Mouse (Mus musculus) liver, embryonic 14.5 days (tissue): Measurements from ENCODE around the gene Nmd3. TPM values are rescaled to one million over a fixed set of nuclear protein-coding genes. Genes with fewer than 3 reads are reported as not detected.
A peak's percentile ranks its signal among the peaks of the same experiment; 100 is the strongest.

Source experiments
- ATAC-seq: fragments of 200-750 bp; cut with Nextera tagmentation; 2 replicates; pipeline ENCODE4 v1.8.0; 2017; ENCODE audit warnings: moderate number of reproducible peaks, mild to moderate bottlenecking, moderate library complexity; ENCODE audit not compliant: insufficient read depth
- DNase-seq, 3 experiments: peaks; one replicate each; pipeline ENCODE4 v3.0.0-alpha.2; 2012 to 2013; ENCODE audit warnings: low read depth in 3 of 3, low spot score in 3 of 3
- H3K27ac ChIP-seq: fragments of 300-500 bp; sonication (generic); 2 replicates; pipeline ENCODE4 v1.5.1; 2014; ENCODE audit warnings: moderate library complexity, mild to moderate bottlenecking, control low read depth, inconsistent platforms
- H3K27me3 ChIP-seq: fragments of 300-500 bp; sonication (generic); 2 replicates; pipeline ENCODE4 v1.6.1; 2014; ENCODE audit warnings: mild to moderate bottlenecking, low read length, moderate library complexity; ENCODE audit not compliant: control insufficient read depth, insufficient read depth
- H3K36me3 ChIP-seq: fragments of 300-500 bp; sonication (generic); replicated peaks from 2 replicates; pipeline ENCODE4 v1.6.1; 2014; ENCODE audit warnings: low read depth; ENCODE audit not compliant: control insufficient read depth, insufficient read depth
- H3K4me1 ChIP-seq, 2 experiments: fragments of 200-500 bp in 1 of 2; fragments of 300-500 bp in 1 of 2; sonication (generic) in 1 of 2; replicated peaks; 2 replicates each; pipeline ENCODE4 v1.6.1; 2012 to 2014; ENCODE audit warnings: antibody characterized with exemption in 1 of 2, inconsistent platforms in 1 of 2, low read length in 1 of 2; ENCODE audit not compliant: control insufficient read depth in 2 of 2, insufficient read depth in 2 of 2
- H3K4me2 ChIP-seq: fragments of 300-500 bp; sonication (generic); 2 replicates; pipeline ENCODE4 v1.6.1; 2014; ENCODE audit warnings: low read depth, mild to moderate bottlenecking, control low read depth, moderate library complexity
- H3K4me3 ChIP-seq, 2 experiments: fragments of 200-500 bp in 1 of 2; fragments of 300-500 bp in 1 of 2; sonication (generic) in 1 of 2; 2 replicates each; pipeline ENCODE4 v1.5.1; 2012 to 2014; ENCODE audit warnings: low read depth in 2 of 2, low read length in 2 of 2, mild to moderate bottlenecking in 2 of 2, control low read depth in 1 of 2, inconsistent platforms in 1 of 2, moderate library complexity in 1 of 2; ENCODE audit not compliant: insufficient read depth in 1 of 2
- H3K9ac ChIP-seq: fragments of 300-500 bp; sonication (generic); replicated peaks from 2 replicates; pipeline ENCODE4 v1.6.1; 2014; ENCODE audit warnings: mild to moderate bottlenecking, control low read depth, moderate library complexity
- H3K9me3 ChIP-seq: fragments of 300-500 bp; sonication (generic); 2 replicates; pipeline ENCODE4 v1.6.1; 2016; ENCODE audit warnings: low read length, mixed read lengths; ENCODE audit not compliant: control insufficient read depth
- CTCF ChIP-seq: IDR thresholded peaks from 2 replicates; pipeline ENCODE4 v1.5.1; 2016; ENCODE audit warnings: antibody characterized with exemption, low read depth, control low read depth
- EP300 ChIP-seq: IDR thresholded peaks from 2 replicates; pipeline ENCODE4 v1.6.1; 2016; ENCODE audit warnings: antibody characterized with exemption, low read depth
- WGBS: fragments of 180-500 bp; shearing (Covaris S2); extraction: QIAGEN DNeasy Blood & Tissue Kit; methylation state at CpG from one replicate; pipeline ENCODE4 v1.1.7; 2014; ENCODE audit not compliant: insufficient replicate concordance; 5-methylcytosine and 5-hydroxymethylcytosine counted together
- polyA plus RNA-seq, 2 experiments: library from polyadenylated mRNA; depleted of rRNA in 1 of 2; stranded (reverse) in 1 of 2; unstranded in 1 of 2; fragments of >200 nt; fragmentation: Nextera tagmentation in 1 of 2; extraction: Ambion mirVana in 1 of 2; gene quantifications; 2 replicates each; pipeline versions ENCODE4 v1.2.1 to v1.2.3; 2012 to 2014

Gene Nmd3
- 7.3 and 23.5 TPM in 2 replicates for polyA plus RNA-seq (2012; rRNA removed)
- polyA plus RNA-seq (2014; fragmentation: Nextera tagmentation; extraction: Ambion mirVana) = 77.1 and 81.7 TPM in 2 replicates

DNA sequence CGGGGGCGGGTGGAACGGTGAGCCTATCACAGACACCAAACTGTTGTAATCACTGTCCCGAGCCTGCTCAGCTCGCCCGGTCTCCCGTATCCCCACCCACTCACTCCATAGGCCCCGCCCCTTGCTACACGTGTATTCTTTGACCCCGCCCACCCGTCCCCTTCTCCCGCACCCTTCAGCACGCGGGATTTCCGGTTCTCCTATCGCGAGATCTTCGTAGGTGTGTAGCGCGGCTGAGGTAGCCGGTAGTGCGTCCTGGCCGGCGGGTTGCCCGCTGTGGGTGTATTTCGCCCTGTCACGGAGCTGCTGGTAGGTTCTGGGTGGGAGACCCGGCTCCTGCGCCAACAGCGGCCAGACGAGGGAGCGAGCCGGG lies at the start of gene Nmd3:
Gene Nmd3 (plus strand): TSS at position 172 of the 373 bp plus-strand sequence.
- peak within 1 kb of the TSS; percentile 94 for H3K4me2 ChIP-seq
- DNase-seq (peak; percentile 94 to 95 (median 94)), ATAC-seq (peak; percentile 91)
- peaks cover 9 to 12% of the 10 kb centered on the region in 2 experiments for H3K4me1 ChIP-seq
- WGBS = under 1% methylated on average over 33 of the region's 33 CpGs
- H3K9ac ChIP-seq = peak within 1 kb of the TSS; percentile 98
- H3K4me3 ChIP-seq = peak within 1 kb of the TSS; percentile 89 to 96
- peak within 1 kb of the TSS; percentile 71 for H3K27ac ChIP-seq
- H3K27me3 ChIP-seq = no peaks in the 10 kb centered on the region
- no peaks in the 10 kb centered on the region; the same call in 1 of the 2 replicates for H3K36me3 ChIP-seq
- no peak for TF ChIP-seq CTCF
- no peak; the same call in 1 of the 2 replicates for TF ChIP-seq EP300
- no peaks in the 10 kb centered on the region for H3K9me3 ChIP-seq

DNA sequence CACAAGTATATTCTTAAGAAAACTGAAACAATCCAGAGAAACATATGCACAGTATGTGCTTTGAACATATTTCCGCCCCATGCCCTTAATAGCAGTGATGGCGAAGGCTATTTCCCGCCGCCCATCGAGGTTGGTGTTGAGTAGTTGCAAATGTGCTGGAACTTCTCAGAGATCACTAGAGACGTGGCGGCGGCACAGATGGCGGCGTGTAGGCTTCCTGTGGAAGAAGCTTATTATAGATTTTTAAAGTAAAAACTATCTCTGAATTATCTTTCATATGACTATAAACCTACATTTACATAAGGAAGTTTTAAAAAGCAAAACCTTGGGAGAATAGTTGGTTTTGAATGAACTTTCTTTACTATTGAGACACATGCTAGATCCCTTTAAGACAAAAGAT lies 48.4 kb upstream of the Nmd3 start:
- no peak overlapping the region for H3K4me2 ChIP-seq
- H3K9ac ChIP-seq = no peak overlapping the region
- no peak for ATAC-seq
- H3K4me1 ChIP-seq = peaks cover 0 to 3% of the 10 kb centered on the region in 2 experiments; a peak in 1 of 4 replicates
- DNase-seq = no peak
- H3K36me3 ChIP-seq = no peaks in the 10 kb centered on the region
- H3K27ac ChIP-seq = no peak overlapping the region
- no peaks in the 10 kb centered on the region for H3K9me3 ChIP-seq
- no peaks in the 10 kb centered on the region for H3K27me3 ChIP-seq
- no peak for TF ChIP-seq EP300
- no peak for TF ChIP-seq CTCF
- no peak overlapping the region for H3K4me3 ChIP-seq
- 78% methylated on average over 10 of the region's 10 CpGs for WGBS

DNA sequence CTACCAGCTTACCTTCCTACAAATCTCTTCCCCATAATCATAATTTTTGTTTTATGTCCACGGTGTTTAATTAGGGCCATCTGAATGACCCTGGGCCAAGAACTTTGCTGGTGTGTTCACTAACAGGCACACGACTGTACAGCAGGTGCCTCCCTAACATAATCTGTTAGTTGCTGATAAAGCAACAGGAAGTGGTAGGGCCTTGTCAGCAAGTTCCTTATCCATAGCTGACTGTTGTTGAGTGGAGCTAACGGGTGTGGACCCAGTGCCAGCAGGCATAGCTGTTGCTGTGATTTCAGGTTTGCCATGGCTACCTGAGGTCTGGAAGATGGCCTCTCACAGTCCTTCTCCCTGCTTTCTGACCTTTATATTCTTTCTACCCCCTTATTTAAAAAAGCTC lies 47.6 kb upstream of the Nmd3 start:
- no peak overlapping the region for H3K9ac ChIP-seq
- TF ChIP-seq EP300 = peak; percentile 20; the same call in 1 of the 2 replicates
- TF ChIP-seq CTCF = no peak
- H3K4me3 ChIP-seq = no peak overlapping the region
- no peak for ATAC-seq
- no peaks in the 10 kb centered on the region for H3K9me3 ChIP-seq
- WGBS = 11% methylated on average over 3 of the region's 3 CpGs
- DNase-seq = no peak
- peaks cover 0 to 3% of the 10 kb centered on the region in 2 experiments; a peak in 1 of 4 replicates for H3K4me1 ChIP-seq
- no peak overlapping the region for H3K27ac ChIP-seq
- no peaks in the 10 kb centered on the region for H3K27me3 ChIP-seq
- no peaks in the 10 kb centered on the region for H3K36me3 ChIP-seq
- H3K4me2 ChIP-seq = no peak overlapping the region

DNA sequence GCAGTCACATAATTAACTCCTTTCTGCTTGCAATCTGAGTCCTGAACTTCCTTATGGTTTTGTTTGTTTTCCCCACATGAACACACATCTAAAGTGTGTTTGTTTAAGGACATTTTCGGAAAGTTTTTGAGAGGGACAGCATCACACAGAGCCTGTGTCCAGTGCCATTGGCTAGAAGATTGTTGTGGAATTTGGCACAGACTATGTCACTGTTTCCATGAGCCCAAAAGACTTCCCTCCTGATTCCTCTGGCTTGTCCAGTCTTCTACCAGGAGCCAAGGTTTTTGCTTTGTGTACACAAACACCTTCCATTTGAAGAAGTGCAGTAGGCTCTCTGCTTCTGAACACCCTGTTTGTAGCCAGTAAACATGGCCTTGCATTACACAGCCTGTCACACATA lies 32.0 kb upstream of the Nmd3 start:
- H3K4me3 ChIP-seq = no peak overlapping the region
- H3K27me3 ChIP-seq = no peaks in the 10 kb centered on the region
- H3K36me3 ChIP-seq = no peaks in the 10 kb centered on the region
- H3K9ac ChIP-seq = no peak overlapping the region
- no peaks in the 10 kb centered on the region for H3K4me1 ChIP-seq
- no peak overlapping the region for H3K4me2 ChIP-seq
- 48% methylated on average over 1 of the region's 1 CpGs for WGBS
- no peak for ATAC-seq
- no peak overlapping the region for H3K27ac ChIP-seq
- no peak for DNase-seq
- H3K9me3 ChIP-seq = no peaks in the 10 kb centered on the region
- no peak for TF ChIP-seq CTCF

DNA sequence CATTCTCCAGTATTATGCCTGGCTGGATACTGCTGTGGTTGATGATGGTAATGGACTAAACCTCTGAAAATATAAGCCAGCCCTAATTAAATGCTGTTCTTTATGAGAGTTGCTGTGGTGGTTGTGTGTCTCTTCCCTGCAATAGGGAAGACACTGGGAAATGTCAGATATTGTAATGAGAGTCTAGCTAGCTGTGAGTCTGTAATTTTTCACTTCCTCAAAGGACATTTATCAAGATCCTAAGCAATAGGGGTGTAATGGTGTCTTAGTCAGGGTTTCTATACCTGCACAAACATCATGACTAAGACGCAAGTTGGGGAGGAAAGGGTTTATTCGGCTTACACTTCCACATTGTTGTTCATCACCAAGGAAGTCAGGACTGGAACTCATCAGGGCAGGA lies 30.8 kb upstream of the Nmd3 start:
- no peak for TF ChIP-seq CTCF
- no peak for TF ChIP-seq EP300
- Histone ChIP-seq H3K9me3 (no peaks in the 10 kb centered on the region), H3K4me1 (no peaks in the 10 kb centered on the region), H3K36me3 (no peaks in the 10 kb centered on the region), H3K4me3 (no peak overlapping the region), H3K27me3 (no peaks in the 10 kb centered on the region), H3K27ac (no peak overlapping the region), H3K9ac (no peak overlapping the region), H3K4me2 (no peak overlapping the region)
- WGBS = 60% methylated on average over 2 of the region's 2 CpGs
- DNase-seq (no peak), ATAC-seq (no peak)
